Mouse (Mus musculus): ENCODE results near the gene Rdh5. TPM values are rescaled to one million over a fixed set of nuclear protein-coding genes. Genes with fewer than 3 reads are reported as not detected.

The Rdh5 gene
- polyA plus RNA-seq, 1 experiment from 2014 or later, result 21.9 TPM

DNA sequence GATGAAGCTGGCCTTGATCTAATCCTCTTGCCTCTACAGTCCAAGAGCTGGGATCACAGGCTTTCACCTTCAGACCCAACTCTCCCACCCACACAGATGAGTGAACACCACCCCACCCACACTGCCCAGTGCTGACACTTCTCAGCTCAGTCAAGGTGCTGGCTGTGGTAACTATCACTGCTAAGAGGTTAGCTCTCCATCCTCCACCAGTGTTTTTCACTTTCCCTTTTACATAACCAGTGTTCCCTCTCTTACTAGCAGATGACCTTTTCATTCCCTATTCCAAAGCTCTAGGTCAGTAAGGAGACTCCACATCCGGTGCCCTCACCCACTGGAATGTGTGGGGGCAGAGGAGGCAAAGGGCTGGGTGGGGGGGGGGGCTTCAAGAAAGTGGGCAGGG, 1.4 kb downstream of the Rdh5 start:
- no peak for ATAC-seq (ENCODE audit: low read depth)
- Histone ChIP-seq H3K4me2 (ENCODE audit: low read depth, low read length) (no peak overlapping the region), H3K9ac (ENCODE audit: low read depth, low read length) (no peak overlapping the region), H3K9me3 (replicated peaks; ENCODE audit: control insufficient read depth, low read length) (no peaks in the 10 kb centered on the region), H3K36me3 (ENCODE audit: control insufficient read depth, insufficient read depth) (no peaks in the 10 kb centered on the region), H3K4me3 (ENCODE audit: low read depth, low read length) (no peak overlapping the region), H3K27ac (ENCODE audit: low read length) (no peak overlapping the region), H3K27me3 (ENCODE audit: control insufficient read depth, insufficient read depth, low read depth, low read length) (no peaks in the 10 kb centered on the region), H3K4me1 (ENCODE audit: control insufficient read depth, low read depth, low read length) (peaks cover 20% of the 10 kb centered on the region)
- WGBS (ENCODE audit: insufficient replicate concordance), result 62% methylated on average over 1 of the region's 1 CpGs

GRCm38 (mm10) chr10:128920736-128921161, 1.9 kb downstream of the Rdh5 start:
- no peak overlapping the region for H3K4me3 ChIP-seq (ENCODE audit: low read depth, low read length)
- H3K9me3 ChIP-seq (replicated peaks; ENCODE audit: control insufficient read depth, low read length), result no peaks in the 10 kb centered on the region
- 68% methylated on average over 3 of the region's 3 CpGs for WGBS (ENCODE audit: insufficient replicate concordance)
- H3K9ac ChIP-seq (ENCODE audit: low read depth, low read length), result no peak overlapping the region
- no peak overlapping the region for H3K27ac ChIP-seq (ENCODE audit: low read length)
- no peaks in the 10 kb centered on the region for H3K27me3 ChIP-seq (ENCODE audit: control insufficient read depth, insufficient read depth, low read depth, low read length)
- no peak for ATAC-seq (ENCODE audit: low read depth)
- H3K4me2 ChIP-seq (ENCODE audit: low read depth, low read length), result no peak overlapping the region
- H3K36me3 ChIP-seq (ENCODE audit: control insufficient read depth, insufficient read depth), result no peaks in the 10 kb centered on the region
- H3K4me1 ChIP-seq (ENCODE audit: control insufficient read depth, low read depth, low read length), result peaks cover 20% of the 10 kb centered on the region

GRCm38 (mm10) chr10:128919966-128920365, 2.7 kb downstream of the Rdh5 start:
- H3K4me1 ChIP-seq (ENCODE audit: control insufficient read depth, low read depth, low read length), result peaks cover 20% of the 10 kb centered on the region
- 75% methylated on average over 7 of the region's 7 CpGs for whole genome bisulfite sequencing (ENCODE audit: insufficient replicate concordance)
- H3K27me3 ChIP-seq (ENCODE audit: control insufficient read depth, insufficient read depth, low read depth, low read length), result no peaks in the 10 kb centered on the region
- H3K9ac ChIP-seq (ENCODE audit: low read depth, low read length), result no peak overlapping the region
- H3K4me2 ChIP-seq (ENCODE audit: low read depth, low read length), result no peak overlapping the region
- no peak for ATAC-seq (ENCODE audit: low read depth)
- H3K36me3 ChIP-seq (ENCODE audit: control insufficient read depth, insufficient read depth), result no peaks in the 10 kb centered on the region
- no peak overlapping the region for H3K27ac ChIP-seq (ENCODE audit: low read length)
- H3K4me3 ChIP-seq (ENCODE audit: low read depth, low read length), result no peak overlapping the region
- H3K9me3 ChIP-seq (replicated peaks; ENCODE audit: control insufficient read depth, low read length), result no peaks in the 10 kb centered on the region

- Histone ChIP-seq H3K36me3 (ENCODE audit: control insufficient read depth, insufficient read depth) (no peaks in the 10 kb centered on the region), H3K4me2 (ENCODE audit: low read depth, low read length) (peak overlapping the region; percentile 36; the same call in 1 of the 2 replicates), H3K9me3 (replicated peaks; ENCODE audit: control insufficient read depth, low read length) (no peaks in the 10 kb centered on the region), H3K27ac (ENCODE audit: low read length) (peak overlapping the region; percentile 69), H3K4me3 (ENCODE audit: low read depth, low read length) (no peak overlapping the region), H3K4me1 (ENCODE audit: control insufficient read depth, low read depth, low read length) (peaks cover 20% of the 10 kb centered on the region), H3K9ac (ENCODE audit: low read depth, low read length) (no peak overlapping the region), H3K27me3 (ENCODE audit: control insufficient read depth, insufficient read depth, low read depth, low read length) (no peaks in the 10 kb centered on the region)
- ATAC-seq (ENCODE audit: low read depth), result peak; percentile 52
- WGBS (ENCODE audit: insufficient replicate concordance), result 31% methylated on average over 6 of the region's 6 CpGs
Observed at GRCm38 (mm10) chr10:128919203-128919631, 3.5 kb downstream of the Rdh5 start.

- Histone ChIP-seq H3K4me2 (ENCODE audit: low read depth, low read length) (peak overlapping the region; percentile 36), H3K9ac (ENCODE audit: low read depth, low read length) (no peak overlapping the region), H3K4me1 (ENCODE audit: control insufficient read depth, low read depth, low read length) (peaks cover 15% of the 10 kb centered on the region), H3K4me3 (ENCODE audit: low read depth, low read length) (no peak overlapping the region), H3K27ac (ENCODE audit: low read length) (no peak overlapping the region; the same call in none of the 2 replicates), H3K27me3 (ENCODE audit: control insufficient read depth, insufficient read depth, low read depth, low read length) (no peaks in the 10 kb centered on the region), H3K36me3 (ENCODE audit: control insufficient read depth, insufficient read depth) (no peaks in the 10 kb centered on the region), H3K9me3 (replicated peaks; ENCODE audit: control insufficient read depth, low read length) (no peaks in the 10 kb centered on the region)
- no peak for ATAC-seq (ENCODE audit: low read depth)
- 61% methylated on average over 7 of the region's 7 CpGs for WGBS (ENCODE audit: insufficient replicate concordance)
Observed at GRCm38 (mm10) chr10:128918246-128918645, 4.4 kb downstream of the Rdh5 start.

DNA sequence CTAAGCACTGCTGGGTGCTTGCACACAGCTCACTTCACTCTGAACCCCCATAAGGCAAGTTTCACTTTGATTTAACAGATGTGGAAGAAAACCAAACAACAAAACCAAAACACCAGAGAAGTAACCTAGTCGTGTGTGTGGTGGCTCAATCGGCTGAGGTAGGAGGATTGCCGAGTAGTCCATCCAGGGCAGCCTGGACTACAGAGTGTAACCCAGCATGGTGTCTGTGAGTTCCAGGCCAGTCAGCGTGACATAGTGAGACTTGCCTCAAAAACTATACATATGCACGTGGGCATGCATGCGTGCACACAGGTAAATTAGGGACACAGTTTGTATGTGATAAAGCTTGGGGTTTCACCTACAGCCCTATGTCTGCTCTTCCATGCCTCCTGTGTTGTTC, 5.3 kb downstream of the Rdh5 start:
- H3K4me1 ChIP-seq (ENCODE audit: control insufficient read depth, low read depth, low read length), result peaks cover 11% of the 10 kb centered on the region
- no peak for ATAC-seq (ENCODE audit: low read depth)
- no peaks in the 10 kb centered on the region for H3K9me3 ChIP-seq (replicated peaks; ENCODE audit: control insufficient read depth, low read length)
- H3K36me3 ChIP-seq (ENCODE audit: control insufficient read depth, insufficient read depth), result no peaks in the 10 kb centered on the region
- no peaks in the 10 kb centered on the region; the same call in 1 of the 2 replicates for H3K27me3 ChIP-seq (ENCODE audit: control insufficient read depth, insufficient read depth, low read depth, low read length)
- no peak overlapping the region for H3K4me3 ChIP-seq (ENCODE audit: low read depth, low read length)
- no peak overlapping the region for H3K9ac ChIP-seq (ENCODE audit: low read depth, low read length)
- WGBS (ENCODE audit: insufficient replicate concordance), result 63% methylated on average over 6 of the region's 6 CpGs
- H3K27ac ChIP-seq (ENCODE audit: low read length), result no peak overlapping the region
- H3K4me2 ChIP-seq (ENCODE audit: low read depth, low read length), result no peak overlapping the region

GRCm38 (mm10) chr10:128916665-128917064, 6.0 kb downstream of the Rdh5 start:
- Histone ChIP-seq H3K4me3 (ENCODE audit: low read depth, low read length) (no peak overlapping the region), H3K4me2 (ENCODE audit: low read depth, low read length) (no peak overlapping the region), H3K27ac (ENCODE audit: low read length) (no peak overlapping the region), H3K9ac (ENCODE audit: low read depth, low read length) (no peak overlapping the region), H3K9me3 (replicated peaks; ENCODE audit: control insufficient read depth, low read length) (no peaks in the 10 kb centered on the region), H3K27me3 (ENCODE audit: control insufficient read depth, insufficient read depth, low read depth, low read length) (no peaks in the 10 kb centered on the region; the same call in 1 of the 2 replicates), H3K36me3 (ENCODE audit: control insufficient read depth, insufficient read depth) (no peaks in the 10 kb centered on the region), H3K4me1 (ENCODE audit: control insufficient read depth, low read depth, low read length) (peaks cover 4% of the 10 kb centered on the region)
- WGBS (ENCODE audit: insufficient replicate concordance), result 54% methylated on average over 3 of the region's 3 CpGs
- ATAC-seq (ENCODE audit: low read depth), result no peak

GRCm38 (mm10) chr10:128915550-128915949, 7.1 kb downstream of the Rdh5 start:
- Histone ChIP-seq H3K4me3 (ENCODE audit: low read depth, low read length) (no peak overlapping the region), H3K36me3 (ENCODE audit: control insufficient read depth, insufficient read depth) (no peaks in the 10 kb centered on the region), H3K9me3 (replicated peaks; ENCODE audit: control insufficient read depth, low read length) (no peaks in the 10 kb centered on the region), H3K27ac (ENCODE audit: low read length) (no peak overlapping the region), H3K4me1 (ENCODE audit: control insufficient read depth, low read depth, low read length) (peaks cover 2% of the 10 kb centered on the region), H3K27me3 (ENCODE audit: control insufficient read depth, insufficient read depth, low read depth, low read length) (peaks cover 9% of the 10 kb centered on the region), H3K4me2 (ENCODE audit: low read depth, low read length) (no peak overlapping the region), H3K9ac (ENCODE audit: low read depth, low read length) (no peak overlapping the region)
- WGBS (ENCODE audit: insufficient replicate concordance), result 64% methylated on average over 2 of the region's 2 CpGs
- no peak for ATAC-seq (ENCODE audit: low read depth)

GRCm38 (mm10) chr10:128913696-128914095, 9.0 kb downstream of the Rdh5 start:
- Histone ChIP-seq H3K27me3 (ENCODE audit: control insufficient read depth, insufficient read depth, low read depth, low read length) (peaks cover 28% of the 10 kb centered on the region), H3K36me3 (ENCODE audit: control insufficient read depth, insufficient read depth) (no peaks in the 10 kb centered on the region), H3K9ac (ENCODE audit: low read depth, low read length) (no peak overlapping the region), H3K4me1 (ENCODE audit: control insufficient read depth, low read depth, low read length) (peaks cover 2% of the 10 kb centered on the region; the same call in 1 of the 2 replicates), H3K4me2 (ENCODE audit: low read depth, low read length) (no peak overlapping the region), H3K4me3 (ENCODE audit: low read depth, low read length) (no peak overlapping the region), H3K9me3 (replicated peaks; ENCODE audit: control insufficient read depth, low read length) (no peaks in the 10 kb centered on the region), H3K27ac (ENCODE audit: low read length) (no peak overlapping the region)
- WGBS (ENCODE audit: insufficient replicate concordance), result 76% methylated on average over 12 of the region's 12 CpGs
- no peak for ATAC-seq (ENCODE audit: low read depth)

Data from liver, embryonic 16.5 days (tissue).